ENCODE assay signal across 10 mouse cellular contexts in the genomic region with DNA sequence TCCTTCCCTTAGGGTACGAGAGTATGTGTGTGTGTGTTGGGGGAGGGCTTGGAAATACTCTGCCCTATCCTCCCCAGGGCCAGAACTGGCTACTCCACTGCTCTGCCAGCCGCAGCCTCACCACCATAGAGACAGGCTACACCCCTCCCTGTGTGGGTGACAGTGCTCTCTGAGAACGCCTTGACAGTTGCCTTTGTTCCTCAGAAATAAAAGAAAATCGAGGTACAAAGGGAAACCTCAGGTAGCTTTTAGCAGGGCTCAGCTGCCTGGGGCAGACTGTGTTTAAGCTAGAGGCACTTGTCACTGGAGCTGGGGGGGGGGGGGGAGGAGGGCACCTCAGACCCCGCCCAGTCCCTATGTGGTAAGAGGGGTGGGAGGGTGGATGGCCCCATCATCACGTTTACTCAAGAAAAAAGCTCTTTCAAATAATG. TPM values are rescaled to one million over a fixed set of nuclear protein-coding genes. Genes with fewer than 3 reads are reported as not detected.
A peak's percentile ranks its signal among the peaks of the same experiment; 100 is the strongest.
DNase-seq lines count a peak whose midpoint lies in the region; ATAC-seq and TF ChIP-seq lines count a peak whose summit lies in the region.
"Had no signal": no experiment of that assay in that cellular context is flagged by ENCODE, and none has a peak within 500 bp of the region (broad histone marks: within the 10 kb centered on the region; RNA-seq: fewer than 3 reads in every experiment).

No protein-coding gene starts in this region.

- peaks cover 82% of the 10 kb centered on the region for H3K4me1 ChIP-seq in embryonic facial prominence, embryonic 10.5 days
- H3K4me1 ChIP-seq in intestine, embryonic 16.5 days (ENCODE audit: control insufficient read depth, insufficient read depth, low read length) = peaks cover 36% of the 10 kb centered on the region
- H3K4me1 ChIP-seq in stomach, embryonic 16.5 days (ENCODE audit: control insufficient read depth, insufficient read depth, low read length) = peaks cover 26% of the 10 kb centered on the region

- peak overlapping the region; percentile 77 for H3K27ac ChIP-seq in left cerebral cortex, adult 2 months
- peak overlapping the region; percentile 91 for H3K27ac ChIP-seq in embryonic facial prominence, embryonic 10.5 days (replicated peaks)
- H3K27ac ChIP-seq in intestine, embryonic 16.5 days (ENCODE audit: low read length) = peak overlapping the region; percentile 37; the same call in 1 of the 2 replicates
- peak overlapping the region; percentile 29; the same call in 1 of the 2 replicates for H3K27ac ChIP-seq in stomach, embryonic 16.5 days (ENCODE audit: low read length)

- no peak for TF ChIP-seq CTCF in left cerebral cortex, adult 2 months (IDR thresholded peaks at IDR 0.05)

- intact Hi-C loops in left cerebral cortex, adult 2 months (cut with DNase I) = no loop called here
- intact Hi-C loops in left cerebral cortex, postnatal 36 days (cut with DNase I) = loop anchor here (2.0 to 5.0 kb wide), 2 partner anchors 45 to 86 kb away; no protein-coding TSS in a partner anchor

- no peak overlapping the region for H3K4me2 ChIP-seq in intestine, embryonic 16.5 days (ENCODE audit: low read depth, low read length)
- no peak overlapping the region for H3K4me2 ChIP-seq in stomach, embryonic 16.5 days (ENCODE audit: low read depth, low read length)

- H3K4me3 ChIP-seq in left cerebral cortex, adult 2 months = no peak overlapping the region
- peak overlapping the region; percentile 44 for H3K4me3 ChIP-seq in embryonic facial prominence, embryonic 10.5 days
- H3K4me3 ChIP-seq in intestine, embryonic 16.5 days (ENCODE audit: low read length) = no peak overlapping the region
- H3K4me3 ChIP-seq in stomach, embryonic 16.5 days (replicated peaks; ENCODE audit: low read length) = no peak overlapping the region

- H3K9me3 ChIP-seq in embryonic facial prominence, embryonic 10.5 days = no peaks in the 10 kb centered on the region
- H3K9me3 ChIP-seq in intestine, embryonic 16.5 days (ENCODE audit: control insufficient read depth, low read length) = no peaks in the 10 kb centered on the region
- H3K9me3 ChIP-seq in stomach, embryonic 16.5 days (replicated peaks; ENCODE audit: control insufficient read depth, low read length) = no peaks in the 10 kb centered on the region

- H3K9ac ChIP-seq in intestine, embryonic 16.5 days (ENCODE audit: low read depth, low read length) = no peak overlapping the region
- H3K9ac ChIP-seq in stomach, embryonic 16.5 days (ENCODE audit: low read length) = peak overlapping the region; percentile 36; the same call in 1 of the 2 replicates

- H3K27me3 ChIP-seq in embryonic facial prominence, embryonic 10.5 days (replicated peaks; ENCODE audit: low read depth, poor library complexity, severe bottlenecking) = peaks cover 56% of the 10 kb centered on the region
- 0 out of 2 replicates have a peak, but pooled peaks cover 5% of the 10 kb centered on the region for H3K27me3 ChIP-seq in intestine, embryonic 16.5 days (replicated peaks; ENCODE audit: control insufficient read depth, insufficient read depth, low read length)
- no peaks in the 10 kb centered on the region for H3K27me3 ChIP-seq in stomach, embryonic 16.5 days (ENCODE audit: control insufficient read depth, insufficient read depth, low read length)

- WGBS in embryonic facial prominence, embryonic 10.5 days = 4% methylated on average over 6 of the region's 6 CpGs
- 28% methylated on average over 6 of the region's 6 CpGs for WGBS in intestine, embryonic 16.5 days
- WGBS in stomach, embryonic 16.5 days = 27% methylated on average over 5 of the region's 6 CpGs

- H3K36me3 ChIP-seq in embryonic facial prominence, embryonic 10.5 days (replicated peaks) = no peaks in the 10 kb centered on the region
- no peaks in the 10 kb centered on the region for H3K36me3 ChIP-seq in intestine, embryonic 16.5 days (ENCODE audit: control insufficient read depth, insufficient read depth, low read length)
- H3K36me3 ChIP-seq in stomach, embryonic 16.5 days (ENCODE audit: control insufficient read depth, insufficient read depth, low read length) = no peaks in the 10 kb centered on the region

- peak in 1 of 2 experiments; percentile 31 for DNase-seq in left cerebral cortex, adult 2 months (ENCODE audit: extremely low spot score in 1 of 2, low spot score in 2 of 2)
- no peak for DNase-seq in left cerebral cortex, adult 18-20 months (ENCODE audit: low spot score in 2 of 2)
- peak; percentile 73 for DNase-seq in embryonic facial prominence, embryonic 10.5 days (ENCODE audit: low spot score)
- no peak for DNase-seq in frontal cortex, postnatal 14 days (ENCODE audit: low spot score in 2 of 2)
- no peak for DNase-seq in gastrocnemius, adult 8-10 months (ENCODE audit: low spot score in 2 of 2)
- DNase-seq in left cerebral cortex, postnatal 36 days (ENCODE audit: low spot score in 2 of 2) = no peak
- DNase-seq: right cerebral cortex, postnatal 25 days had no signal

- no peak; the same call in 1 of the 2 replicates for ATAC-seq in intestine, embryonic 16.5 days
- ATAC-seq in stomach, embryonic 16.5 days (ENCODE audit: insufficient read depth, low FRiP score) = peak; percentile 34; the same call in 1 of the 2 replicates

RNA-seq across cellular contexts. Expression of gene Ccdc33, which starts 6.3 kb away (rescaled TPM):
- 1 to 10 TPM in 1 of 2 experiments, under 1 TPM in 1; 0.86 to 1.3 TPM for total RNA-seq in left cerebral cortex, adult 2 months (2021)
- 1 to 10 TPM in 1 of 2 experiments, under 1 TPM in 1; 0.67 to 1.2 TPM for total RNA-seq in left cerebral cortex, adult 18-20 months (2021)
- 0.36 and 0.56 TPM in 2 replicates for polyA plus RNA-seq in embryonic facial prominence, embryonic 10.5 days (2016; fragmentation: Nextera tagmentation; extraction: Ambion mirVana)
- 0.39 and 0.82 TPM in 2 replicates for polyA plus RNA-seq in intestine, embryonic 16.5 days (2015; fragmentation: Nextera tagmentation; extraction: Ambion mirVana)
- polyA plus RNA-seq in stomach, embryonic 16.5 days (2015; fragmentation: Nextera tagmentation; extraction: Ambion mirVana) = not detected in 2 replicates
- not detected for total RNA-seq in gastrocnemius, adult 8-10 months (2022)
- 1 to 10 TPM in 1 of 2 experiments, under 1 TPM in 1; 0.49 to 1.1 TPM for total RNA-seq in left cerebral cortex, postnatal 36 days (2021)
- total RNA-seq: MEL had no signal

RNA-seq across cellular contexts. Expression of gene Stra6, which starts 48.7 kb away (rescaled TPM):
- total RNA-seq in left cerebral cortex, adult 2 months (2021) = 1 to 10 TPM; 8.0 to 8.5 TPM
- 10 to 100 TPM in 1 of 2 experiments, 1 to 10 TPM in 1; 7.8 to 10.3 TPM for total RNA-seq in left cerebral cortex, adult 18-20 months (2021)
- 33.6 and 47.2 TPM in 2 replicates for polyA plus RNA-seq in embryonic facial prominence, embryonic 10.5 days (2016; fragmentation: Nextera tagmentation; extraction: Ambion mirVana)
- polyA plus RNA-seq in intestine, embryonic 16.5 days (2015; fragmentation: Nextera tagmentation; extraction: Ambion mirVana) = 2.6 and 3.3 TPM in 2 replicates
- 1.4 and 2.2 TPM in 2 replicates for polyA plus RNA-seq in stomach, embryonic 16.5 days (2015; fragmentation: Nextera tagmentation; extraction: Ambion mirVana)
- under 1 TPM in 3 of 4 experiments, not detected in 1; 0.10 to 0.43 (median 0.19) TPM for total RNA-seq in gastrocnemius, adult 8-10 months (2022)
- total RNA-seq in left cerebral cortex, postnatal 36 days (2021) = 1 to 10 TPM; 5.6 to 7.3 TPM
- total RNA-seq: MEL had no signal

Comparison
In these comparisons a context has a peak if more than half of its experiments do, and no peak if none do; other contexts are left out.
1. H3K27ac ChIP-seq: peak in every context shown above with its lines; median percentile 91 in embryonic facial prominence, embryonic 10.5 days; 77 in left cerebral cortex, adult 2 months; 37 in intestine, embryonic 16.5 days; 29 in stomach, embryonic 16.5 days.
2. RNA of gene Stra6, which starts 48.7 kb away (total RNA-seq): 7.8 to 10.3 TPM in left cerebral cortex, adult 18-20 months, 8.0 to 8.5 TPM in left cerebral cortex, adult 2 months and 5.6 to 7.3 TPM in left cerebral cortex, postnatal 36 days; 0.10 to 0.43 TPM in gastrocnemius, adult 8-10 months; every median in the first group is over 4 times any median in the second.